Mouse (Mus musculus): ENCODE results near the gene Cttnbp2.

DNA sequence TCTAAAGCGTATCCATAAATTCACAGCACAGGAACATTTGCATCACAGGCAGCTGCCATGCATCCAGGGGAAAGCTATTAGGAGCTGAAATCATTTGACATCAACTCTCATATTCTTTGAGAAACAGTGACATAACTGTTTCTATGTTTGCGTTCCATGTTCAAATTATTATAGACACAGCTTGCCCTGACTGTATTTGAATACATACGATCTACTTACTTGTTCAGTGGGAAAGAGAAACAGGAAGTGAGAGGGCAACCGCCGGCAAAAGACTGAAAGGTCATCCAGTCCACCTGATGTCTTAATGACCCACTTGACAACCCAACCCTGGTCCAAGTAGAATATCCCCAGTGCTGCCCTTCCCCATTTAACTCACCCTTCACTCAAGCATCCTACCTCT, 30.6 kb downstream of the Cttnbp2 start:
- TF ChIP-seq ZC3H11A (IDR thresholded peaks at IDR 0.05; ENCODE audit: borderline replicate concordance, low read depth, low read length), result no peak
- no peak for TF ChIP-seq HCFC1 (IDR thresholded peaks at IDR 0.05; ENCODE audit: borderline replicate concordance, insufficient read depth, low read length)
